Mouse (Mus musculus) gastrocnemius, postnatal 25 days (tissue): ENCODE results near the gene Kcnq1. TPM values are rescaled to one million over a fixed set of nuclear protein-coding genes. Genes with fewer than 3 reads are reported as not detected.
A peak's percentile ranks its signal among the peaks of the same experiment; 100 is the strongest.

ENCODE experiments used
- DNase-seq: peaks from one replicate; pipeline ENCODE4 v3.0.0; 2022
- total RNA-seq, 2 experiments: library from RNA; stranded (reverse); gene quantifications; 1 replicate in 1 of 2; 2 replicates in 1 of 2; pipeline ENCODE4 v1.2.3; 2021

Kcnq1 gene
- total RNA-seq, 2 experiments from 2014 or later, result 0.33 to 0.80 TPM

DNA sequence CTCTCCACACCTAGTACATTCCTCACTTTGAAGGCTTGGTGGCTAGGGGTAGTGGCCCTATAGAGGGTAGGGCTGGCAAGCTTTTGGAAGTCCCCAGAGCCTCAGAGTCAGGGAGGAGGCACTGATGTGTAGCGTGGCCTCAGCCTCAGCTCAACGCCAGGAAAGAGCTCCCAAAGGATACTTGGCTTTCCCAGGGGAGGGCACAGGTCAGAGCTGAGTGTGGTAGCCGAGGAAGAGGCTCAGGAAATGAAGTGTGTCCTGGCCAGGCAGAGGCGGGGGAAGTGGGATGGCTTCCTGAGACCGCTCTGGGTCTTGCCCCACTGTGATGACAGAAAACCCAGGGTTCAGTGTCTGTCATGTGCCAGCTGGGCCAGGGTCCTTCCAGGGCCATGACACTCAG lies 30.4 kb downstream of the Kcnq1 start:
- DNase-seq, result no peak

DNA sequence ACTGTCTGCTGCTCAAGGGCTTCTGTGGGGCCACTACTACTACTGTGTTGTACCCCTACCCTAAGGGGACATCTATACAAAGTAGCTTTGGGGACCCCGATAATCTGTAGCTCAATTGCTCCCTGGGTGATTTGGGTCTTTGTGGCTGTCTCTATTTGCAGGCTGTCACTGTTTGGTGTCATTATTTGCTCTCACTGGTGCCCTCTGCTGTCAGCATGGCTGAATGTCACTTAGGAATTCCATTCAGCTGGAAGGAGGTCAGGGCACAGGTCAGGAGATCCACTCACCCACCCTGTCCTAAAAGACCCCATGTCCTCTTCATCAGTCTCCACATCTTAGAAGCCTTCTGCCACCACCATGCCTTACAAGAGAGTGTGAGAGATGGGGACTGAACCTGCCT lies 32.6 kb downstream of the Kcnq1 start:
- peak; percentile 25 for DNase-seq

DNA sequence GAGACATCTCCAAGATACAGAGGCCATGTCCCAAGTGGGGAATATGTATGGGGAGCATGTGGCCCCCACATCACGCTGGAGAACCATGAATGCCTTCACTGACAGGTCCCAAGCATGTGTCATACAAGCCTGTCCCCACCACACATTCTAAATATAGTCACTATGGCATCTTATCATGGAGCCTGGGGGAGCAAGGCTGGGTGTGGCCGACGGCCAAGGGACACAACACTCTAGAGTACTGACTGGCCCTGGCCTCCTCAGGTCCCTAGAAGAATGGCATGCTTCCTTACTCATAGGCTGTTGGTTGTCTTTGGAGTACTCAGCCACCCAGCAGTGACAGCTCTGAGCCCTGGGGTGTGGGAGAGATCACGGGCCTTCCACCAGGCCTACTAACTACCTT lies 33.8 kb downstream of the Kcnq1 start:
- DNase-seq, result no peak

DNA sequence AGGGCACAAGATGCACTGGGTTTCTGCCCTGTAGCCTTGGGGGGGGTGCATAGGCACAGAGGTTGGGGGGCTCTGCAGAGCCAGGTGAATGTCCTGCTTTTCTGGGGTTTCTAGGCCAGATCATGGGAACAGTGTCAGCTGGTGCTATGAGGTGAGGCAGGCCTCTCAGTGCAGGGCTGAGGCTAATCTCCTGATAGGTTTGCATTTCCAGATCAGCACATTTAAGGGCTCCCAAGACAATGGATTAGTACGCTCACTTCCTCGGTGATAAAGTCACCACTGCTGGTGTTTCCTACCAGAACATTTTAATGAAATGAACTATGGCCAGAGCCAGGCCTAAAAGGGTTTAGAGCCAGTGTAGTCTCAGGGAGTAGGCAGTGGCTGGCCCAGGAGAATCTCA lies 36.5 kb downstream of the Kcnq1 start:
- no peak for DNase-seq

DNA sequence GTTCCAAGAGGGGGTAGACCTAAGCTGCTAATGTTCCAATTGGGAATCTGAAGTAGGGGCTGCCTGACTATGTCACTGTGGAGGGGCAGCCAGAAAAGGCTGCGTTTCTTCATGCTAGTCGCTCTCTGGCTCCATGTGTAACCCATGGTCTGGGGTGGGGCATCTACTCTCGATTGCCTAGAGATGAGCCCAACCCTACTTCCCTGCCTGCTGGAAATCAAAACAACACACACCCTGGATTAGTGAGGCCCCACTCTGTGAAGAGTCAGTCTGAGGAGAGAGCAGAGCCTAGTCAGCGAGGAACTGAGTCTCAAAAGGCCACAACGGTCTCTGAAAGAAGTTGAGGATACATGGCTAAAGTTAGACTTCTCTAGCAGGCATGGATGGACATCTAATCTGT lies 40.9 kb downstream of the Kcnq1 start:
- no peak for DNase-seq

DNA sequence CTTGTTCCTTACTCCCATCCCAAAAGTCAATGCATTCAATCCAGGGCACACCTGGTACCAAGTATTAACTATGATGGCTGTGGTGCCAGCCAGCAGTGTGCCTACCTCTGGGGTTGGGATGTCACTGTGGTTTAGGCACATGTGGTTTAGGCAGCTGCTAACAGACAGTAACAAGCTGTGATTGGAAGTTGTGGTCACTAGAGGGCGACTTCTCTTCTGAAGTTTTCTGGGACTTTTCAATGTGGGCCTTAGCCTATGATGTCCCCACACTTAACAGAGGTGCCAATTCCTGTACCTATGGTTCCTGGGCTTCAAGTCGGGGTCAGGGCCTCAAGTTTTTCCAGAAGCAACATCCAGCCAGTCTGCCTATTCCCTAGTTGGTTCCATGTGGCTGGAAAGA lies 45.0 kb downstream of the Kcnq1 start:
- DNase-seq, result no peak

DNA sequence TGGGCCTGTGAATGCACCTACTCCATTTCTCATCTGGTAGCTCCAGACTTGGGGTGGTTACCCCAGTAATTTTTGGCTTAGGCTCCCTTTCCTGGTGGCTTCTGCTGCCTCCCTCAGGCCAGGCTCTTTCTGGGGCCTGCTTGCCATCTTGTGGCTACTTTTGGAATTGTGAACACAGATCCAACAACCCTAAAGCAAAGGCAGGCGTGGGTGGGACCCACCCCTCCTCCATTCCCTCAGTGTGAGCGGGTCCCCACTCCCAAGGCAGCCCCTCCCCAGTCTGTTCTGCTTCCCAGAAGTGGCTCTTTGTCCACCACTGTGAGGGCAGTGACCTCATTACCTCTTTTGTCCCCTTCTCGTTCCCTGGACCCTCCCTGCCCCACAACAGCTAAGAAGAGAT lies 46.2 kb downstream of the Kcnq1 start:
- DNase-seq, result no peak

DNA sequence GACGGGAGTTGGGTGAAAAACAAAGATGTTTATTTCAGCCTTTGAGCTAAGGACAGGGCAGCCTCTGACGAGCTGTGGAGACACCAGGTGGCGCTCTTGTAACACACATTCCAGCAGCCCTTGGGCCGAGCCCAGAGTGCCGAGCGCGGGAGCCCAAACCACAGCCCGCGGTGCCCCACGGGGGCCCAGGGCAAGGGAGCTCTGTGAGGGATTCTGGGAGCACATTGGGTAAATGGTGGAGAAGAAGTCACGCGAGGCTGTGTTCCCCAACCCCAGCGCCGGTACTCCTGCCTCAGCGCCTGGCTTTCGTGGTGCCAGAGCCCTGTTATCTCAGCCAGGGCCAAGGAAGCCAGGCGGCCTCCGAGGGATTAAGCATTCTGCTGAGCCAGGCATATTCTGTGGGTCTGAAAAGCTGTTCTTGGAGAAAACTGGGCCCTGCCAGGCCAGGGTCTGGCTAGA lies 47.8 kb downstream of the Kcnq1 start:
- peak; percentile 75 for DNase-seq

DNA sequence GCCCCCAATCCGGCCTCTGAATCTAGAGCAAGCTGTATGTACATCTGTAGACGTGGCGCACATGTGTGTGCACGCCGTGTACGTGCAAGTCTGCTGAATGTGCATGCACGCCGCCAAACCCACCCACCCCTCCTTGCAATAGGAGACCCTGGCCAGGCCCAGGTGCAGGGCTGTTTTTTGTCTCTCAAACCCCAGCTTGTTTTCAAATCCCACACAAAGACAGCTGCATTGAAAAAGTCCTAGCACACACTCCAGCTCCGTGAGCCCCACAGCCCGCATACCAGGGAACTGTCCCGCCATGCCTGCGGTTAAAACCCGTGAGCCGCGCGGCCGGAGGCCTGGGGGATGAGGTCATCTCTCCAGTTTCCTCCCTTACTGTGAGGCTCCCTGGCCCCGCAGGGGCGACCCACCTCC lies 48.3 kb downstream of the Kcnq1 start:
- no peak for DNase-seq

DNA sequence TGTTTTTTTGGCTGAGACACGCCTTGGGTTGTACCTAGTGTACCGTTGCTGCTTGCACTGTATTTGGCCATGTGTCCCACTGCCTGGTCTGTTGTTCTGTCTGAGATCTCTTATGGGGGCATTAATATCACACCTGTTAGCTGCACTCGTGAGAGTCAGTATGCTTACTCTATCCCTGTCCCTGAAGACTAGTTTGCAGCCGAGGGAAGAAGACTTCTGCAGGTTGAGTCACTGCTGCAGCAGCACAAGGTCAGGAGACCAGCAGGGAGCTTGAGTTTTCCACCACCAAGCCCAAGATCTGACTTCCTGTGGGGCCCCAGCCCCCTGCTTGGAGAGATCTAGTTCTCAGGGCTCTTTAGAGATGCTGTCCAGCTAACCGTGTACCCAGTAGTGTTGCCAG lies 49.1 kb downstream of the Kcnq1 start:
- DNase-seq, result no peak

DNA sequence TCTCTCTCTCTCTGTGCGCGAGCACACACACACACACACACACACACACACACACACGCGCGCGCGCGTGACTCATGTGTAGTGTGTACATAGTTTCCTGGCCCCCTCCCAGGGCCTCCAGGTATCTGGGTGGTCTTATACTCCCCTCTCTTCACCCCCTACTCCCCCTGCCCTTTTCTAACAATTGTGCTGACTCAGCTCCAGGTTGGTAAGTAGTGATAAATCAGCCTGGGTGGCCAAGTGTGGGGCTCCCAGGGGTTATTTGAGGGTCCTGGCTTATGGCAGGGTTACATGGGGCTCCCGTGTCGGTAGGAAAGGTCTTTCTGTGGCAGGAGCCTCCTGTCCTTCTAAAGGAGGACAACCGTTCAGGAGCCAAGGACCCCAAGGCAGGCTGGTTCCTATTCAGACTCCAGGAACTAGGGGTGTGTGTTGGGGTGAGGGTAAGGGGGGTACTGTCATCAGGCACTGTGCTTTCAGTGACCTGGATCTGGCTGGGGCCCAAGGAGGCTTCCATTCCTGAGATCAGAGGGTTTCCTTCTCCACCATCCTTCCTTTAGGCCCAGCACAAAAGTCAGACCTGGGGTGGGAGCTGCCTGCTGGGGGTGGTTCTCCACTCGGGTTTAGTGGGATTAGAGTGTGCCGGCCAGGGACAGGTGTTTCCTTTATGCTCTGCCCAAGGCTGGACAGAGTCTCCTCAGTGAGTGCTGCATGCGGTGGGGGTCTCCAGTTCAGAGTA lies 52.7 kb downstream of the Kcnq1 start:
- no peak for DNase-seq

DNA sequence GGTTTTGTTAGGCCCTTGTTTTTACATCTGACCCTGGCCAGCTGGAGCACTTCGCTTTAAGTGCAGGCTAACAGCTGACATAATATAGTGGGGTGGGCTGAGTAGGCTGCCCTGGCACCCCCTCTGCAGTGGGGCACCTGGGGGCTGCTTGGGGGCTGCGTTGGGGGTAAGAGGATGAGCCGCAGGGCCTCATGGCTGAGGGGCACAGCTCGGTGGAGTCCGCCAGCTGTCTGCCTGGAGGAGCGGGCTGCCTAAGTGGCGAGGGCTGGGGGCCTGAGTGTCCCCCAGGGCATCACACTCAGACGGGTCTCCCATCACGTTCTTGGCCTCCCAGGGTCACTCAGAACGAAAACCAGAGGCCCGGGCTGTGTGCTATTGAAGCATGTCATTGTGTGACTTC lies 53.3 kb downstream of the Kcnq1 start:
- no peak for DNase-seq

DNA sequence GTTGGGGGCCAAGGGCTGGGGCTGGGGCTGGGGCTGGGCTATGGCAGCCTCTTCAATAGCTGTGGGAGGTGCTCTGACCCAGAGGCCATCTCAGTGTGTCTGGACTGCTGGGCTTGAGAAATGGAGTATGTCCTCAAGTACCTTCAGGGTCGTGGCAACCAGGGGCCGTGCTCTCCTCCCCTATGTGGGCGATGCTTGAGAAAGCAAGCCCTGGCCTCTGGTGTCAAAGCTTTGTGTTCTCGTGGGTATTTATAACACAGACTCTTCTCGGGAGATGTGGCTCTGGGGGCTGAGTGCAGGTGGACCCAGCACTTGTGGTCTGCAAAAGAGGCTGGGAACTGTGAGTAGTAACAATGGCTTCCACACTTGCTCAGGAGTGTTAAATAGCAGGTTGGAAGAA lies 53.9 kb downstream of the Kcnq1 start:
- no peak for DNase-seq

DNA sequence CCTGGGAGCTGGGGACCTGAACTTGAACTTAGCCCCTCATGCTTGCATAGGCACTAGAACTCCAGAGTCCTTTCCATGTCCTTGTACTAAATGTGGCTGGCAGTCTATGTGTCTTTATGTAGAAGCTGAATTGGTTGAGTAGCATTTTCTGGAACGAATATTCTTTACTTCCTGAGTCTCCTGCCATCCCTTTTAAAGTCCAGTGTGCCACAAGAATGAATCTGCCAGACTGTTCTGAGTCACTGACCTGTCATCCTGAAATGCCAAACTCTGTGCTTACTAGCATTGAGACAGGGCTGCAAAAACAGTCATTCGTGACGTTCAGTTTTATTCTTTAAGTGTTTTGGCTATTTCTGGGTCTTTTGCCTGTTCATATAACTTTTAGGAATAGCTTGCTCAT lies 55.9 kb downstream of the Kcnq1 start:
- DNase-seq, result no peak

DNA sequence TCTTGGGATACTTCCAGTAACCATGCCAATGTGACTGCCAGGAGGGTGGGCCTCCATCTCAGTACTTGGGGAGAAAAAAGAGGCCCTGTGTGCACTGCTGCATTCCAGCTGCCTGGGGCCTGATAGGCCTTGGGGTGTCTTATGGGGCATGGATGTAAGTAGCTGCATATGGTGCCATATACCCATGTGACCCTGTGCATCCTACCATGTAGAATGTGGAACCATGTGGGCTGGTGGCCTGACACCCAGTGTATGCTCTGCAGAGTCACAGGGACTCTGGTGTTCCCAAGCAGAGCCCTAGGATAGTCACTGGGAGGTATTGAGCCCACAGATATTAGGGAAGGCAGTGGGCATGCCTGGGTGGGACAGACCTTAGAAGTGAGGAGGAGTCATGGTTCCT lies 57.9 kb downstream of the Kcnq1 start:
- no peak for DNase-seq

DNA sequence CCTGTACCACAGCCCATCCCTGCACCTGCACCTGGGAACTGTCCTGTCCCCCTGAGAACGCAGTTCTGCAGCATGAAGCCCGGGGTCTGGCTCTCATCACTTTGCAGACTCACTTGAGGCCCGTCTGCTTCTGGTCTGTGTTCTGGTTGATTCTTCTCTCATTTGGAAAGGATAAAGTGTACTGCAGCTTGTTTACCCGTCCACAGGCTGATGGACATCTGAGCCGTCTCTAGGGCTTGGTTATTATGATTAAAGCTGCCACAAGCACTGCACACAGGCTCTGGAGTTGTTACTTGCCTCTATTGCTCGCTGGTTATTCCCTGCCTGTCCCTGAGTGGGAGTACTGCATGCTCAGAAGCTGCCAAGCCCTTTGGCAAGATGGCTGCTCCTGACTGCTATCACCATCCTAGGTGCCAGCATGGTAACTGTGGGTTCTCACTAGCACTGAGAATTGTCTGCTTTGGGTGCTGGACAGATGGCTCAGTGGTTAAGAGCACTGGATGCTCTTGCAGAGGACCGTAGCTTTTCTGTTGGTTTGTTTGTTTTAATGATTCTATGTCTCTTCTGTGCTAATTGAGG lies 59.6 kb downstream of the Kcnq1 start:
- no peak for DNase-seq

DNA sequence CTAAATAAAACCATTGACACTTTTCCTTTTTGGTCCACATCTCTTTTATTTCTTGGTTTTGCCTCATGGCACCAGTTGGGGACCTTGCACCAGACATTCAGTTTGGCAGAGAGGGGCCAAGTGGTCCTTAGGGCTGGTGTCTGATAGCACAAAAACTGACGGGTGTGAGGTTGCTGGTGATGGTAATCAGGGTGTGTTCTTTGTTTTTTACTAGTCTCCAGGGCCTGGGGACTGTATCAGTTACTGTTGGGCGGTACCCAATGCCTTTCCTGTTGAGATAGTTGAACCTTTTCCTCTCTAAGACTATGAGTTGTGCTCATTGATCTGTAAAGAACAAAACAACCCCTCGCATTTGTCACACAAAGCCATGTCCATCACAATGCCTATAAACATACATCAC lies 61.1 kb downstream of the Kcnq1 start:
- no peak for DNase-seq

DNA sequence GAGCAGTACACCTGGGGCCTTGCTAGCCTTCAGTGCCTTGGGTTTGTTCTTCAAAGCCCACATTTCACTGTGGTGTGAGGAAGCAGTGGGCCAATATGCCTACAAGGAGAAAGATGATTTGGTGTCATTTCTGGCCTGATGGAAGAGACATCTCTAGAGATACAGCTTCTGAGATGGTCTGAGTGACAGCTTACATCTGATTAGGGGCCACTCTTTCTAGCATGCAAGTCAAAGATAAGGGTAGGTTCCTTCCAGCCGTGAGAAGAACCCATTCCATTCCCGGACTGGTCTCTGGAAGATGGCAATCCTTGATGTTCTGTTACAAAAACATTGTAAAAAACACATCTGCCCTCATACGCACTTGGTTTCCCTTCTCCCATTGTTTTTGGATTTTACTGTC lies 63.2 kb downstream of the Kcnq1 start:
- DNase-seq, result no peak

DNA sequence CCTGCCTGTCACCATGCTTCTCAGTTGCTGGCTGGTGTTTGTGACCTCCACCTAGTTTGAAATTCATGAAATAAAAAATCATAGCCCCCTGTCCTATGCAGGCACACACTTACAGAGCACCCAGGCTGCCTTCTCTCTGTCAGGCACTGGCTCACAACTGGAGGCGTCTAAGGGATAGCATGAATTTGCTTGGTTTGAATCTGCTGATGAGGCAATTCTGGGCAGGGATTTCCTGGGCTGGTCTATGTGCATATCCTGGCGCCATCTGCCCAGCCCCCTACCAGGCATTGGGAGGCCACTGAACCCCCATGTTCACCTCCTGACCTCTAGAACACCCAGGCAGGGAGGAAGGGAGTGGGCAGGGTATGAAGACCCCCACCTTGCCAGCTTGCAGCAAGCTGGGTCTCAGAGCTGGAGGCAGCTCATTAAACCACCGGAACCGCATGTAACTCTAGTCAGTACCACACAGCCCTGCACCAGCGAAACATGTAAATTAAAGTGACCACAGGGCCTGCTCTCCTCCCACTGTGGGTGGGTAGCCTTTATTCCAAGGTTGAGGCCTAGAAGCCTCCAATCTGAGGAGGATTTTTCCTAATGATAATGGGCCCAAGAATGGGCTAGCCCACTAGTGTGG lies 66.9 kb downstream of the Kcnq1 start:
- DNase-seq, result no peak

DNA sequence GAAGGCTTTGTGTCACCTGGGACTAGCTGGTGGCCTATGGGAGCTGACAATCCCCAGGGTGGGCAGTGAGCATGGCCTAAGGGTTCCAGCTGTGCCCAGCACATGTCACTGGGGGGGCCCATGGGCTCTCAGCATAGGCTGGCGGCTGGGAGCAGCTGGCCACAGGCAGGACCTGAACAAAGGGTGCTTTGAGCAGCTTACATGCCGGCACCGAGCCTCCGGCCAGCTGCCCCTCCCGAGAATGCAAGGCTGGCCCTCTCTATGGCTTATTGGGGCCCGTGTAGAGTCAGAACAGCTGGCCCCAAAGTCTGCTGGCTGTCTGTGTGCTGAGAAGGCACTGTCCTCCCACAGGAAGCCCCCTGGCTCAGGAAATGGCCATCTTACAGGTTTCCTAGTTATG lies 68.5 kb downstream of the Kcnq1 start:
- DNase-seq, result no peak

DNA sequence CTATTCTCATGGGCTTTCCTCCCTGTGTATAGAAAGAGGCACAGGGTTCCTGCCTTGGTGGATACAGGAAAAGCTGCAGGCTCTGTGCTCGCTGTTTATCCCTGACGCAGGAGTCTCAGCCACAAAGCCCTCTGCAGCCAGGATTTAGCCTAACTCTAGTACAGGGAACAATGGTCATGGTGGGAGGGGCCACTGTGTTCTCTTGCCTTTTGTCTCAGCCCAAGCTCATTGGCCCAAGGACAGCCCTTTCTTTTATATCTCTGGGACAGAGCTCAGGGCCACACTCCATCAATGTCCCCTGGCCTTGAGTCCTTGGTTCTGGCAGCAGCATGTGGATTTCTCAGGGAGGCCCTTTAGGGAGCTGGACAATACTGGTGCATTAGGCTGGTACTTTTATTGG lies 72.7 kb downstream of the Kcnq1 start:
- no peak for DNase-seq

DNA sequence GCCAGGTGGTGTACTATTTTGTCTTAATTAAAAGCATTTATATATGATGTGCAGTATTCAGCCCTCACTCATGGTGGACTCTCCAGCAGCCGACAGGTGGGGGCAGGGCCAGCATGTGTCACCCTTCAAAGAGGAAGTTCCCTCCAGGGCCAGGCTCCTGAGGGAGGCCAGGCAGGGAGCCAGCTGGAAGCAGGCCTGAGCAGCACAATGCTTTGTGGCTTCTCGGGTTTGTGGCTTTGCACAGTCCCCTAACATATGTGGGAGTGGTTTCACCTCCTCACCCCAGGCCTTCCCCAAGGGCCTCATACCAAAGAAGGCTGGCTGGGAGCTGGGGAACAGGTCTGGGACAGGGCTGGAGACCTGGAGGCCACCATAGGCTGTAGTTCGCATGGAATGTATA lies 74.6 kb downstream of the Kcnq1 start:
- peak; percentile 62 for DNase-seq

DNA sequence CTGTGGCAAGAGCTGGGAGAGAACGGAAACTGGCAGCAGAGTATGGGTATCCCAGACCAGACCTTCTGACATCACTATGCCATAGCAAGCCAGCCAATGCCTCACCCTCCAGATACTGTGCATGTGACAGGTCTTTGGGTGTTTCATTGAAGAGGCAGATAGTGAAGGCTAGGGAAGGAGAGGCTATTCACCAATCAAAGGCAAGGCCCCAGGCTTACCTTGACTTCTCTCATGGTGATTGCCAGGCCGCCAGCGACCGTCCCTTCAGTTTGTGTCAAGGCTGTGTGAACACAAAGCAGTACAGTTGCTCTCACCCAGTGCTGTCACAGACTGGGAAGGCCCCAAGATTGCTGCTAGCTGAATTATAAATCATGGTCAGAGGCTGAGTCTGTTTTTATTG lies 75.1 kb downstream of the Kcnq1 start:
- no peak for DNase-seq

DNA sequence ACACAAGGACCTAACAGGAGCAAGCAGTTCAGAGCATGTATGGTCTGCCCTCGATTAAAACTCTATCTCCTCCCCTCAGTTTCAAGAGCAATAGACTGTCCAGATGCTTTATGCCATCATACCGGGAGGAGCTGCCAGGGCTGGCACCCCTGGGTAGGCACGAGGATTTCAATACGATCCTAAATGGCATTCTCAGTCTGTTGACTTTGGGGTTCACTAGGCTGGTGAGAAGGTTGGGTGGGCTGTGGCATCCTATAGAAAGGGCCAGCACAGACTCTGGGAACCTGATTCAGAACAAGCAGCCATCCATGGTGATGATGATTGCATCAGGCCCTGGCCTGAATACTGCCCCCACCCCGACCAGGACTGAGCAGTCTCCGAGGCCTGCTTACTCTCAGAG lies 79.3 kb downstream of the Kcnq1 start:
- DNase-seq, result no peak
